Mouse (Mus musculus) spleen, adult 2 months (tissue): ENCODE results near the gene Inpp5b.

ENCODE experiments used
- CTCF ChIP-seq: fragments of 200-500 bp; IDR thresholded peaks from 2 replicates; pipeline ENCODE4 v1.5.1; 2011; ENCODE audit warnings: mild to moderate bottlenecking, inconsistent platforms; ENCODE audit not compliant: insufficient read depth, insufficient read length, insufficient replicate concordance; ENCODE audit errors: extremely low read depth
- POLR2A ChIP-seq: fragments of 200-500 bp; IDR thresholded peaks from 2 replicates; pipeline ENCODE4 v1.6.1; 2011; ENCODE audit warnings: low read depth, low read length, inconsistent platforms

DNA sequence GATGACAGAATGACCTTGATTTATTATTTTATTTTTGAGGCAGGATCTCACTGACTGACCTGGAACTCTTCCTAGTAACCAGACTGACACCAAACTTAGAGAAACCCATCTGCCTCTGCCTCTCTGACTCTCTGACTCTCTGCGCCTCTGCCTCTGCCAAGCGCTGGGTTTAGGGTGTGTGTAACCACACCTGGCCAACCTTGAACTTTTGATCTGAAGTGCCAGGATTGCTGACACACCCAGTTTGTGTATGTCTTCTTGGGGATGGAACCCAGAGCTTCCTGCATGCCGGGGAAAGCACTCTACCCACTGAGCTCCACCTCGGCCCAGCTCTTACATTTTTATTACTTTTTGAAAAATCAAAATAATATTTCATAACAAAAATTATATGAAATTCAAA is 77.2 kb downstream of the Inpp5b start:
- TF ChIP-seq CTCF (no peak), POLR2A (no peak)
